Comparison of ENCODE assay signal across 8 mouse cellular contexts in genomic region chr7:142095183-142095931, GRCm38 (mm10). TPM values are rescaled to one million over a fixed set of nuclear protein-coding genes. Genes with fewer than 3 reads are reported as not detected.
DNase-seq lines count a peak whose midpoint lies in the region; ATAC-seq and TF ChIP-seq lines count a peak whose summit lies in the region.

TSS of gene Dusp8 (minus strand) at chr7:142095843.

- TF ChIP-seq CTCF in Patski (IDR thresholded peaks at IDR 0.05) = no peak
- peak; percentile 64 for TF ChIP-seq CTCF in lung, postnatal 0 days (IDR thresholded peaks at IDR 0.05)

- POLR2A ChIA-PET in Patski (lab: Charles Lee) = interaction anchor here (0.7 to 2.9 kb wide), 4 partner anchors 10 to 24 kb away, joined by 3 to 27 read pairs (median 6); no protein-coding TSS in a partner anchor

- H3K36me3 ChIP-seq in hindbrain, embryonic 12.5 days = no peaks in the 10 kb centered on the region
- H3K36me3 ChIP-seq in lung, postnatal 0 days (ENCODE audit: insufficient read depth, low read length) = no peaks in the 10 kb centered on the region

- CTCF ChIA-PET in Patski (lab: Charles Lee) = interaction anchor here (1.2 to 5.0 kb wide), 4 partner anchors 10 to 200 kb away, joined by 3 to 67 read pairs (median 6); no protein-coding TSS in a partner anchor

- under 1% methylated on average over 56 of the region's 63 CpGs for WGBS in hindbrain, embryonic 12.5 days
- under 1% methylated on average over 49 of the region's 63 CpGs for WGBS in lung, postnatal 0 days

- H3K27me3 ChIP-seq in Patski = no peaks in the 10 kb centered on the region
- H3K27me3 ChIP-seq in hindbrain, embryonic 12.5 days = peaks cover 37% of the 10 kb centered on the region
- H3K27me3 ChIP-seq in lung, postnatal 0 days (replicated peaks; ENCODE audit: insufficient read depth, low read length) = peaks cover 36% of the 10 kb centered on the region

- TF ChIP-seq EP300 in lung, postnatal 0 days (IDR thresholded peaks at IDR 0.05) = no peak

- H3K4me3 ChIP-seq in hindbrain, embryonic 12.5 days = peak within 1 kb of the TSS; percentile 86
- peak within 1 kb of the TSS; percentile 74 for H3K4me3 ChIP-seq in lung, postnatal 0 days (ENCODE audit: low read depth, low read length)

- peaks cover 50% of the 10 kb centered on the region for H3K4me1 ChIP-seq in hindbrain, embryonic 12.5 days
- no peaks in the 10 kb centered on the region for H3K4me1 ChIP-seq in lung, postnatal 0 days (ENCODE audit: insufficient read depth, low read depth, low read length)

- in situ Hi-C loops in Patski (cut with MboI; ENCODE audit: low pct_unique_long_range_greater_than_20kb) = loop anchor here (5.0 to 25.0 kb wide), 2 partner anchors 33 to 533 kb away; partner anchors contain the start of genes Ap2a2 and Mob2

- H3K27ac ChIP-seq in hindbrain, embryonic 12.5 days = peak within 1 kb of the TSS; percentile 92
- H3K27ac ChIP-seq in lung, postnatal 0 days (ENCODE audit: low read length) = peak within 1 kb of the TSS; percentile 51; the same call in 1 of the 2 replicates

- ATAC-seq in Patski = peak; percentile 70
- peak; percentile 78 for ATAC-seq in hindbrain, embryonic 12.5 days (ENCODE audit: low FRiP score)
- ATAC-seq in lung, postnatal 0 days = peak; percentile 95

- H3K9me3 ChIP-seq in hindbrain, embryonic 12.5 days (replicated peaks) = no peaks in the 10 kb centered on the region
- H3K9me3 ChIP-seq in lung, postnatal 0 days (ENCODE audit: low read length) = no peaks in the 10 kb centered on the region

- H3K4me2 ChIP-seq in hindbrain, embryonic 12.5 days (replicated peaks) = peak within 1 kb of the TSS; percentile 84
- peak within 1 kb of the TSS; percentile 93 for H3K4me2 ChIP-seq in lung, postnatal 0 days (replicated peaks; ENCODE audit: low read depth, low read length)

- DNase-seq in Patski (ENCODE audit: low read depth, low spot score) = no peak
- peak; percentile 99 for DNase-seq in cerebellum, postnatal 14 days
- peak; percentile 86 to 95 for DNase-seq in frontal cortex, postnatal 14 days (ENCODE audit: low spot score in 2 of 2)
- peak; percentile 94 to 98 for DNase-seq in layer of hippocampus, postnatal 10 days (ENCODE audit: low spot score in 2 of 2)
- peak; percentile 96 for DNase-seq in lung, postnatal 0 days (ENCODE audit: low spot score)
- peak; percentile 53 for DNase-seq in ovary, postnatal 10 days (ENCODE audit: low spot score)
- DNase-seq in thymus, postnatal 0 days (ENCODE audit: low spot score) = peak; percentile 83

- peak within 1 kb of the TSS; percentile 92 for H3K9ac ChIP-seq in hindbrain, embryonic 12.5 days
- H3K9ac ChIP-seq in lung, postnatal 0 days (replicated peaks; ENCODE audit: low read depth) = peak within 1 kb of the TSS; percentile 91

RNA-seq across cellular contexts. Expression of gene Dusp8, which starts in this region (rescaled TPM):
- polyA plus RNA-seq in Patski (2021) = 15.2 TPM
- 49.1 and 53.8 TPM in 2 replicates for polyA plus RNA-seq in hindbrain, embryonic 12.5 days (2016; fragmentation: Nextera tagmentation; extraction: Ambion mirVana)
- 100 to 1,000 TPM; 139 to 150 TPM for total RNA-seq in layer of hippocampus, postnatal 10 days (2021)
- polyA plus RNA-seq in lung, postnatal 0 days (2015; fragmentation: Nextera tagmentation; extraction: Ambion mirVana) = 5.5 and 6.0 TPM in 2 replicates
- polyA plus RNA-seq in thymus, postnatal 0 days (2015; fragmentation: Nextera tagmentation; extraction: Ambion mirVana) = 0.34 and 0.58 TPM in 2 replicates

Comparison
In these comparisons a context has a peak if more than half of its experiments do, and no peak if none do; other contexts are left out.
1. Peak in DNase-seq in thymus, postnatal 0 days; RNA of the gene not detected or under 1 TPM.